17 mouse cellular contexts compared by ENCODE assay signal in genomic region chr3:135719969-135720368, GRCm38 (mm10). TPM values are rescaled to one million over a fixed set of nuclear protein-coding genes. Genes with fewer than 3 reads are reported as not detected.
A peak's percentile ranks its signal among the peaks of the same experiment; 100 is the strongest.
DNase-seq lines count a peak whose midpoint lies in the region; ATAC-seq and TF ChIP-seq lines count a peak whose summit lies in the region.
"Had no signal": no experiment of that assay in that cellular context is flagged by ENCODE, and none has a peak within 500 bp of the region (broad histone marks: within the 10 kb centered on the region; RNA-seq: fewer than 3 reads in every experiment).

No protein-coding gene starts in this region.

- H3K4me1 ChIP-seq in CH12.LX (ENCODE audit: control insufficient read depth in 1 of 2, insufficient read depth in 2 of 2) = peaks cover 19 to 56% of the 10 kb centered on the region in 2 experiments
- H3K4me1 ChIP-seq: embryonic facial prominence, embryonic 10.5 days; forebrain, embryonic 13.5 days; hindbrain, embryonic 10.5 days had no signal

- TF ChIP-seq EP300 in CH12.LX (IDR thresholded peaks at IDR 0.05; ENCODE audit: low read length) = peak; percentile 81

- dilution Hi-C loops in CH12.LX (cut with MboI; ENCODE audit: extremely low pct_ligation_motif_present, extremely low pct_unique_long_range_greater_than_20kb, low sequenced_read_pairs) = no loop called here

- no peak overlapping the region for H3K9ac ChIP-seq in CH12.LX (ENCODE audit: insufficient read depth, low read depth)
- H3K9ac ChIP-seq: forebrain, embryonic 13.5 days; forebrain, postnatal 0 days; heart, embryonic 12.5 days; hindbrain, embryonic 14.5 days had no signal

- H3K36me3 ChIP-seq in CH12.LX (replicated peaks in 1 of 2; ENCODE audit: control insufficient read depth in 1 of 2, insufficient read depth in 1 of 2, low read length in 1 of 2) = no peaks in the 10 kb centered on the region
- H3K36me3 ChIP-seq in splenic B cell, adult 2 months (ENCODE audit: control insufficient read depth, insufficient read depth, low read length, poor library complexity, severe bottlenecking) = no peaks in the 10 kb centered on the region
- H3K36me3 ChIP-seq: embryonic facial prominence, embryonic 10.5 days; heart, embryonic 12.5 days; hindbrain, embryonic 10.5 days had no signal

- H3K79me2 ChIP-seq in CH12.LX (replicated peaks; ENCODE audit: control insufficient read depth, extremely low read depth, insufficient read depth, poor library complexity, severe bottlenecking) = no peaks in the 10 kb centered on the region

- ATAC-seq in megakaryocyte, adult 5-6 weeks (ENCODE audit: poor library complexity, severe bottlenecking) = peak; percentile 83
- ATAC-seq: forebrain, embryonic 13.5 days; forebrain, postnatal 0 days had no signal

- no peaks in the 10 kb centered on the region for H3K27me3 ChIP-seq in CH12.LX (replicated peaks)
- H3K27me3 ChIP-seq in splenic B cell, adult 2 months (ENCODE audit: control insufficient read depth, insufficient read depth, low read length, poor library complexity, severe bottlenecking) = no peaks in the 10 kb centered on the region
- H3K27me3 ChIP-seq: forebrain, embryonic 13.5 days; heart, embryonic 12.5 days had no signal

- H3K9me3 ChIP-seq in CH12.LX (replicated peaks; ENCODE audit: low read length) = no peaks in the 10 kb centered on the region
- H3K9me3 ChIP-seq: embryonic facial prominence, embryonic 10.5 days; forebrain, embryonic 13.5 days; heart, embryonic 12.5 days; hindbrain, embryonic 10.5 days had no signal

- TF ChIP-seq CTCF in CH12.LX (conservative IDR thresholded peaks at IDR 0.05 in 1 of 2, IDR thresholded peaks at IDR 0.05 in 1 of 2; ENCODE audit: low read depth in 2 of 2, low read length in 2 of 2) = no peak

- in situ Hi-C loops in CH12.LX (cut with MboI; ENCODE audit: low pct_ligation_motif_present, low pct_unique_long_range_greater_than_20kb, low sequenced_read_pairs) = loop anchor here (10.0 kb wide), 1 partner anchor 115 kb away; no protein-coding TSS in a partner anchor

- TF ChIP-seq RAD21 in CH12.LX (IDR thresholded peaks at IDR 0.05; ENCODE audit: low read depth, low read length) = no peak

- H3K4me3 ChIP-seq in CH12.LX (replicated peaks in 1 of 3; ENCODE audit: low read depth in 2 of 3, low read length in 2 of 3, poor library complexity in 1 of 3) = no peak overlapping the region
- H3K4me3 ChIP-seq: embryonic facial prominence, embryonic 10.5 days; forebrain, embryonic 13.5 days; heart, embryonic 12.5 days; hindbrain, embryonic 10.5 days had no signal

- peak; percentile 41 for DNase-seq in A20 (ENCODE audit: low read depth, low spot score)
- DNase-seq in CH12.LX (ENCODE audit: extremely low read depth) = peak; percentile 38
- DNase-seq in splenic B cell, adult 2 months (ENCODE audit: low read depth, low spot score) = peak; percentile 64
- no peak for DNase-seq in ovary, postnatal 36 days (ENCODE audit: low spot score)
- DNase-seq in kidney, adult 18-20 months = no peak
- DNase-seq: adrenal gland, postnatal 10 days; cerebellum, adult 11 months; cerebellum, adult 9-10 months; cerebellum, postnatal 25 days; forebrain, postnatal 0 days; gastrocnemius, postnatal 14 days had no signal

- no peak for TF ChIP-seq POLR2A in CH12.LX (IDR thresholded peaks at IDR 0.05; ENCODE audit: low read depth, low read length)

- H3K4me2 ChIP-seq in CH12.LX (ENCODE audit: insufficient read depth, low read depth, poor library complexity, severe bottlenecking) = no peak overlapping the region
- H3K4me2 ChIP-seq: forebrain, embryonic 13.5 days; heart, embryonic 12.5 days; hindbrain, embryonic 14.5 days had no signal

- H3K27ac ChIP-seq in CH12.LX (ENCODE audit: insufficient read depth, low read depth) = no peak overlapping the region
- H3K27ac ChIP-seq: embryonic facial prominence, embryonic 10.5 days; forebrain, embryonic 13.5 days; hindbrain, embryonic 10.5 days; hindbrain, embryonic 14.5 days had no signal

TF ChIP-seq in CH12.LX, 34 proteins besides CTCF, POLR2A, EP300 and RAD21:
- TF ChIP-seq JUN (IDR thresholded peaks at IDR 0.05; ENCODE audit: insufficient read depth, low read depth, low read length) = peak; percentile 45; the same call in 1 of the 2 replicates
- TF ChIP-seq IRF4 (IDR thresholded peaks at IDR 0.05; ENCODE audit: low read depth, low read length) = peak; percentile 62
- TF ChIP-seq JUND (conservative IDR thresholded peaks at IDR 0.05; ENCODE audit: low read depth, low read length) = 0 out of 2 replicates have a peak, but pooled peaks have one; percentile 45
- 0 out of 2 replicates have a peak, but pooled peaks have one; percentile 37 for TF ChIP-seq ETS1 (conservative IDR thresholded peaks at IDR 0.05; ENCODE audit: low read depth, low read length)
- 0 out of 2 replicates have a peak, but pooled peaks have one; percentile 35 for TF ChIP-seq CHD1 (IDR thresholded peaks at IDR 0.05; ENCODE audit: low read depth, low read length)
- TF ChIP-seq GABPA (IDR thresholded peaks at IDR 0.05; ENCODE audit: insufficient replicate concordance, low read depth, low read length) = no peak
- no peak for TF ChIP-seq ZMIZ1 (IDR thresholded peaks at IDR 0.05; ENCODE audit: low read depth, low read length)
- TF ChIP-seq KAT2A (IDR thresholded peaks at IDR 0.05; ENCODE audit: insufficient replicate concordance, low read length) = no peak

RNA-seq across cellular contexts. Expression of gene Nfkb1, which starts 28.6 kb away (rescaled TPM):
- total RNA-seq in CH12.LX (2012; rRNA removed) = 256 and 271 TPM in 2 replicates
- 351 and 369 TPM in 2 replicates for total RNA-seq in CH12.LX (2014; rRNA removed)
- polyA plus RNA-seq in CH12.LX (2012; ENCODE audit: insufficient read length, low read depth) = 283 and 346 TPM in 2 replicates
- 104 and 105 TPM in 2 replicates for total RNA-seq in megakaryocyte, adult 5-6 weeks (2015)
- total RNA-seq in megakaryocyte, adult 5-6 weeks (2017) = 181 and 183 TPM in 2 replicates

Comparison
In these comparisons a context has a peak if more than half of its experiments do, and no peak if none do; other contexts are left out.
1. DNase-seq: peak in A20 (single experiment), CH12.LX (single experiment) and splenic B cell, adult 2 months (single experiment); none in ovary, postnatal 36 days (single experiment) and kidney, adult 18-20 months (single experiment).